Mouse (Mus musculus): ENCODE data around the gene Ppp4r1.

DNA sequence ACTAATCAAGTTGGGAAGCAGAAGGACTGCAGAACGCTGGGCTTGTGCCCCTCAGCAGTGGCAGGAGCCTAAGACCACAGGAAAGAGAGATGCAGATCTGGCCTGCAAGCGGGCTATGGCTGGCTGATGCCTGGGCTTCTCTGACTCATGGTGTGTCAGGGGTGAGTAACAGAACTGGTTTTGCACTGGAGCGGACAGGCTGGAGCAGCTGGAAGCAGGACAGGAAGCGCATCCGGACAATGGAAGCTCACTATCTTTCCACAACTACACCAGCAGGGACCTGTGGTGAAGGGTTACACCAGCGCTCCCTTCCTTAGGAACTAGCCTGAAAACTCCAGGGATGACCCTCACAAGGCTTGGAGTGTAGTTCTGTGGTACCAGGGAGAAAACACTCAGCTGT, 44.8 kb upstream of the Ppp4r1 start:
- TF ChIP-seq CTCF (IDR thresholded peaks at IDR 0.05; ENCODE audit: insufficient read depth, low read depth, low read length) (no peak), POLR2A (IDR thresholded peaks at IDR 0.05; ENCODE audit: insufficient read depth, low read depth, low read length) (no peak)
